Mouse (Mus musculus): ENCODE measurements around the gene Junb. TPM values are rescaled to one million over a fixed set of nuclear protein-coding genes. Genes with fewer than 3 reads are reported as not detected.

Junb gene
- polyA plus RNA-seq, 1 experiment from 2014 or later: 10.1 TPM

- Histone ChIP-seq H3K36me3 (ENCODE audit: control insufficient read depth, insufficient read depth, low read length) (no peaks in the 10 kb centered on the region), H3K4me3 (ENCODE audit: control insufficient read depth in 1 of 2, insufficient read depth in 1 of 2, low read depth in 1 of 2, low read length in 2 of 2) (no peak overlapping the region), H3K27ac (replicated peaks in 1 of 2; ENCODE audit: control insufficient read depth in 1 of 2, insufficient read depth in 1 of 2, low read depth in 2 of 2, low read length in 2 of 2) (no peak overlapping the region), H3K4me2 (ENCODE audit: low read length) (no peak overlapping the region), H3K9ac (ENCODE audit: low read length) (no peak overlapping the region), H3K9me3 (ENCODE audit: control insufficient read depth, low read length) (no peaks in the 10 kb centered on the region), H3K4me1 (ENCODE audit: control insufficient read depth in 2 of 2, insufficient read depth in 2 of 2, low read length in 2 of 2) (peaks cover 4 to 10% of the 10 kb centered on the region in 2 experiments; a peak in 3 of 4 replicates), H3K27me3 (ENCODE audit: control insufficient read depth, insufficient read depth, low read length) (peaks cover 90% of the 10 kb centered on the region)
- WGBS: 3% methylated on average over 15 of the region's 15 CpGs
- ATAC-seq (ENCODE audit: insufficient number of reproducible peaks, insufficient read depth, low FRiP score, low read depth): peak; percentile 42; the same call in 1 of the 2 replicates
These were observed 43.7 kb downstream of the Junb start for GRCm38 (mm10) chr8:84934860-84935259.

- Histone ChIP-seq H3K9me3 (ENCODE audit: control insufficient read depth, low read length) (no peaks in the 10 kb centered on the region), H3K4me3 (ENCODE audit: control insufficient read depth in 1 of 2, insufficient read depth in 1 of 2, low read depth in 1 of 2, low read length in 2 of 2) (no peak overlapping the region), H3K4me2 (ENCODE audit: low read length) (no peak overlapping the region), H3K36me3 (ENCODE audit: control insufficient read depth, insufficient read depth, low read length) (no peaks in the 10 kb centered on the region), H3K4me1 (ENCODE audit: control insufficient read depth in 2 of 2, insufficient read depth in 2 of 2, low read length in 2 of 2) (peaks cover 4 to 14% of the 10 kb centered on the region in 2 experiments; a peak in 3 of 4 replicates), H3K9ac (ENCODE audit: low read length) (no peak overlapping the region), H3K27me3 (ENCODE audit: control insufficient read depth, insufficient read depth, low read length) (peaks cover 93% of the 10 kb centered on the region), H3K27ac (replicated peaks in 1 of 2; ENCODE audit: control insufficient read depth in 1 of 2, insufficient read depth in 1 of 2, low read depth in 2 of 2, low read length in 2 of 2) (no peak overlapping the region)
- ATAC-seq (ENCODE audit: insufficient number of reproducible peaks, insufficient read depth, low FRiP score, low read depth): no peak
- WGBS: 76% methylated on average over 16 of the region's 16 CpGs
These were observed 44.6 kb downstream of the Junb start for GRCm38 (mm10) chr8:84933767-84934559.

- WGBS: 75% methylated on average over 13 of the region's 13 CpGs
- Histone ChIP-seq H3K9me3 (ENCODE audit: control insufficient read depth, low read length) (no peaks in the 10 kb centered on the region), H3K4me2 (ENCODE audit: low read length) (no peak overlapping the region), H3K4me1 (ENCODE audit: control insufficient read depth in 2 of 2, insufficient read depth in 2 of 2, low read length in 2 of 2) (peaks cover 2 to 9% of the 10 kb centered on the region in 2 experiments; a peak in 2 of 4 replicates), H3K27ac (replicated peaks in 1 of 2; ENCODE audit: control insufficient read depth in 1 of 2, insufficient read depth in 1 of 2, low read depth in 2 of 2, low read length in 2 of 2) (no peak overlapping the region), H3K9ac (ENCODE audit: low read length) (no peak overlapping the region), H3K27me3 (ENCODE audit: control insufficient read depth, insufficient read depth, low read length) (peaks cover 61% of the 10 kb centered on the region), H3K36me3 (ENCODE audit: control insufficient read depth, insufficient read depth, low read length) (no peaks in the 10 kb centered on the region), H3K4me3 (ENCODE audit: control insufficient read depth in 1 of 2, insufficient read depth in 1 of 2, low read depth in 1 of 2, low read length in 2 of 2) (no peak overlapping the region)
- ATAC-seq (ENCODE audit: insufficient number of reproducible peaks, insufficient read depth, low FRiP score, low read depth): no peak
These were observed 47.9 kb downstream of the Junb start for GRCm38 (mm10) chr8:84930582-84930981.

- H3K4me3 ChIP-seq (ENCODE audit: control insufficient read depth in 1 of 2, insufficient read depth in 1 of 2, low read depth in 1 of 2, low read length in 2 of 2): peak overlapping the region; percentile 18 to 27; a peak in 3 of 4 replicates
- no peaks in the 10 kb centered on the region for H3K36me3 ChIP-seq (ENCODE audit: control insufficient read depth, insufficient read depth, low read length)
- peaks cover 0 to 6% of the 10 kb centered on the region in 2 experiments; a peak in 1 of 4 replicates for H3K4me1 ChIP-seq (ENCODE audit: control insufficient read depth in 2 of 2, insufficient read depth in 2 of 2, low read length in 2 of 2)
- H3K4me2 ChIP-seq (ENCODE audit: low read length): peak overlapping the region; percentile 62
- H3K27me3 ChIP-seq (ENCODE audit: control insufficient read depth, insufficient read depth, low read length): peaks cover 48% of the 10 kb centered on the region
- H3K9ac ChIP-seq (ENCODE audit: low read length): no peak overlapping the region
- 2% methylated on average over 52 of the region's 52 CpGs for WGBS
- ATAC-seq (ENCODE audit: insufficient number of reproducible peaks, insufficient read depth, low FRiP score, low read depth): no peak
- H3K27ac ChIP-seq (replicated peaks in 1 of 2; ENCODE audit: control insufficient read depth in 1 of 2, insufficient read depth in 1 of 2, low read depth in 2 of 2, low read length in 2 of 2): no peak overlapping the region
- no peaks in the 10 kb centered on the region for H3K9me3 ChIP-seq (ENCODE audit: control insufficient read depth, low read length)
These were observed 49.8 kb downstream of the Junb start for GRCm38 (mm10) chr8:84928456-84929306.

DNA sequence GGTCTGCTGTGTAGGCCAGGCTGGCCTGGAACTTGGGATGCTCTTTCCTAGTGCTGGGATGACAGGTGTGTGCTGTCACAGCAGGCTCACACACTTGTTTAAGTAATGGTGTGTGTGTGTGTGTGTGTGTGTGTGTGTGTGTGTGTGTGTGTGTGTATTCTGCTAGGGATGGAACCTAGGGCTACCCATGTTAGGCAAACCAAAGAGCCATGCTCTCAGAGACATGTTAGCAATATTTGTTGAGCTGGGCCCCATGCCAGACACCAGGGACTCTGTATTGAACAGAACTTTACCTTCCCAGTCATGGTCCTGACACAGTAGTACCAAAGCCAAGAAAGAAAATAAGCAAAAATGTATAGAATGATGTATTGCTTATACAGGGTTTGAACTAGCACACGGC is 51.0 kb downstream of the Junb start:
- H3K4me2 ChIP-seq (ENCODE audit: low read length): no peak overlapping the region
- no peak overlapping the region for H3K4me3 ChIP-seq (ENCODE audit: control insufficient read depth in 1 of 2, insufficient read depth in 1 of 2, low read depth in 1 of 2, low read length in 2 of 2)
- H3K27ac ChIP-seq (replicated peaks in 1 of 2; ENCODE audit: control insufficient read depth in 1 of 2, insufficient read depth in 1 of 2, low read depth in 2 of 2, low read length in 2 of 2): no peak overlapping the region
- H3K4me1 ChIP-seq (ENCODE audit: control insufficient read depth in 2 of 2, insufficient read depth in 2 of 2, low read length in 2 of 2): peaks cover 0 to 6% of the 10 kb centered on the region in 2 experiments; a peak in 1 of 4 replicates
- ATAC-seq (ENCODE audit: insufficient number of reproducible peaks, insufficient read depth, low FRiP score, low read depth): no peak
- H3K36me3 ChIP-seq (ENCODE audit: control insufficient read depth, insufficient read depth, low read length): no peaks in the 10 kb centered on the region
- WGBS: 83% methylated on average over 1 of the region's 1 CpGs
- no peaks in the 10 kb centered on the region for H3K9me3 ChIP-seq (ENCODE audit: control insufficient read depth, low read length)
- H3K9ac ChIP-seq (ENCODE audit: low read length): no peak overlapping the region
- peaks cover 45% of the 10 kb centered on the region for H3K27me3 ChIP-seq (ENCODE audit: control insufficient read depth, insufficient read depth, low read length)

DNA sequence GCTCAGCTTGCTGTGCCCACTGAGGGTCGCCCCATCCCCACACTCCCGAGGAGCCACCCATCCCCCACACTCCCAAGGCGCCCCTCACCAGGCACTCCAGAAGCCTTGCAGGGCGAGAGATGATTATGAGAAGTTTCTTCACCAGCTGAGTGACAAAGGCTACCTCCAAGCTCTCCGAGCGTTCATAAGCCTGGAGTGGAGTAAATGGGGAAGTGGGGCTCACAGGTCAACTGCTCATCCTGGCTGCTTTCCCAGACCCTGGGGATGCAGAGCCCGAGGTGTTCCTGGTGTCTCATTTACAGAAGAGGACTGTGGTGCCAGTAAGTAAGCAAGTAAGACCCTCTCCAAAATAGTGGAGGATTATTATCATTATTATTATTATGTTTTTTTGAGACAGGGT is 53.0 kb downstream of the Junb start:
- H3K27me3 ChIP-seq (ENCODE audit: control insufficient read depth, insufficient read depth, low read length): peaks cover 26% of the 10 kb centered on the region
- H3K4me3 ChIP-seq (ENCODE audit: control insufficient read depth in 1 of 2, insufficient read depth in 1 of 2, low read depth in 1 of 2, low read length in 2 of 2): no peak overlapping the region
- H3K27ac ChIP-seq (replicated peaks in 1 of 2; ENCODE audit: control insufficient read depth in 1 of 2, insufficient read depth in 1 of 2, low read depth in 2 of 2, low read length in 2 of 2): no peak overlapping the region
- H3K4me2 ChIP-seq (ENCODE audit: low read length): no peak overlapping the region
- no peaks in the 10 kb centered on the region for H3K36me3 ChIP-seq (ENCODE audit: control insufficient read depth, insufficient read depth, low read length)
- no peak for ATAC-seq (ENCODE audit: insufficient number of reproducible peaks, insufficient read depth, low FRiP score, low read depth)
- H3K9ac ChIP-seq (ENCODE audit: low read length): no peak overlapping the region
- H3K9me3 ChIP-seq (ENCODE audit: control insufficient read depth, low read length): no peaks in the 10 kb centered on the region
- WGBS: 58% methylated on average over 7 of the region's 7 CpGs
- peaks cover 0 to 10% of the 10 kb centered on the region in 2 experiments; a peak in 2 of 4 replicates for H3K4me1 ChIP-seq (ENCODE audit: control insufficient read depth in 2 of 2, insufficient read depth in 2 of 2, low read length in 2 of 2)
